Mouse (Mus musculus): ENCODE results near the gene Trio. TPM values are rescaled to one million over a fixed set of nuclear protein-coding genes. Genes with fewer than 3 reads are reported as not detected.

Trio gene
- total and polyA plus RNA-seq, 2 experiments from 2014 or later: 19.9 to 197 TPM

DNA sequence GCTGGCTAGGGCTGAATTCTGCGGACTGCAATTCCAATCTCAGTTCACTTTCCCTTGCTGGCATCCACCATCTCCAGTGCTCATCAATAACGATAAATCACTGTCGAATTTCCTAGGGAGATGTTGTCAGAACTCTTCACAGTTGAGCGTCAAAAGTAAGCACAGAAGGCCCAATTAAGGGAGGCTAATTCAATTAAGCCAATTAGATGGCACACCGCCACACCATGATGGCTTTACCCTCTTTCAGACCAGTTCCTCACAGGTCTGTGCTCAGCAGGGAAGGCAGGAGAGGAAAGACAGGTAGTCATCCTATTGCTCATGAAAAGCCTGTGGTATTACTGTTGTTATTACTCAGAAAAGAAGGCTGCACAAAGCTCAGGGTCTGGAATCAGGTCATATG is 133.6 kb downstream of the Trio start:
- WGBS: 51% methylated on average over 5 of the region's 5 CpGs
- DNase-seq (ENCODE audit: low spot score): no peak
- Histone ChIP-seq H3K36me3 (ENCODE audit: insufficient read depth, low read length) (peaks cover 23% of the 10 kb centered on the region), H3K4me1 (ENCODE audit: insufficient read depth, low read length) (0 out of 2 replicates have a peak, but pooled peaks cover 6% of the 10 kb centered on the region), H3K9ac (replicated peaks; ENCODE audit: low read length) (no peak overlapping the region), H3K9me3 (ENCODE audit: low read length) (no peaks in the 10 kb centered on the region), H3K4me3 (ENCODE audit: low read length) (no peak overlapping the region), H3K4me2 (ENCODE audit: low read depth, low read length) (no peak overlapping the region), H3K27me3 (ENCODE audit: insufficient read depth, low read length) (no peaks in the 10 kb centered on the region), H3K27ac (no peak overlapping the region)
- ATAC-seq: no peak
- no peak for TF ChIP-seq CTCF (IDR thresholded peaks at IDR 0.05; ENCODE audit: low read depth)

- no peak overlapping the region for H3K4me3 ChIP-seq (ENCODE audit: low read length)
- no peak overlapping the region for H3K27ac ChIP-seq
- ATAC-seq (no peak), DNase-seq (ENCODE audit: low spot score) (no peak)
- peaks cover 33% of the 10 kb centered on the region for H3K36me3 ChIP-seq (ENCODE audit: insufficient read depth, low read length)
- H3K4me1 ChIP-seq (ENCODE audit: insufficient read depth, low read length): 0 out of 2 replicates have a peak, but pooled peaks cover 6% of the 10 kb centered on the region
- H3K27me3 ChIP-seq (ENCODE audit: insufficient read depth, low read length): no peaks in the 10 kb centered on the region
- H3K4me2 ChIP-seq (ENCODE audit: low read depth, low read length): no peak overlapping the region
- no peak for TF ChIP-seq CTCF (IDR thresholded peaks at IDR 0.05; ENCODE audit: low read depth)
- H3K9me3 ChIP-seq (ENCODE audit: low read length): no peaks in the 10 kb centered on the region
- 80% methylated on average over 5 of the region's 5 CpGs for WGBS
- no peak overlapping the region for H3K9ac ChIP-seq (replicated peaks; ENCODE audit: low read length)
Observed at GRCm38 (mm10) chr15:27890666-27891065, 135.0 kb downstream of the Trio start.

GRCm38 (mm10) chr15:27888153-27888552 is 137.5 kb downstream of the Trio start:
- H3K27me3 ChIP-seq (ENCODE audit: insufficient read depth, low read length): no peaks in the 10 kb centered on the region
- peak; percentile 60 for TF ChIP-seq CTCF (IDR thresholded peaks at IDR 0.05; ENCODE audit: low read depth)
- H3K9ac ChIP-seq (replicated peaks; ENCODE audit: low read length): no peak overlapping the region
- peaks cover 6% of the 10 kb centered on the region; the same call in 1 of the 2 replicates for H3K4me1 ChIP-seq (ENCODE audit: insufficient read depth, low read length)
- H3K4me2 ChIP-seq (ENCODE audit: low read depth, low read length): no peak overlapping the region
- DNase-seq (ENCODE audit: low spot score) (no peak), ATAC-seq (no peak)
- no peak overlapping the region for H3K27ac ChIP-seq
- H3K4me3 ChIP-seq (ENCODE audit: low read length): no peak overlapping the region
- 60% methylated on average over 12 of the region's 13 CpGs for WGBS
- H3K36me3 ChIP-seq (ENCODE audit: insufficient read depth, low read length): peaks cover 33% of the 10 kb centered on the region
- H3K9me3 ChIP-seq (ENCODE audit: low read length): no peaks in the 10 kb centered on the region

DNA sequence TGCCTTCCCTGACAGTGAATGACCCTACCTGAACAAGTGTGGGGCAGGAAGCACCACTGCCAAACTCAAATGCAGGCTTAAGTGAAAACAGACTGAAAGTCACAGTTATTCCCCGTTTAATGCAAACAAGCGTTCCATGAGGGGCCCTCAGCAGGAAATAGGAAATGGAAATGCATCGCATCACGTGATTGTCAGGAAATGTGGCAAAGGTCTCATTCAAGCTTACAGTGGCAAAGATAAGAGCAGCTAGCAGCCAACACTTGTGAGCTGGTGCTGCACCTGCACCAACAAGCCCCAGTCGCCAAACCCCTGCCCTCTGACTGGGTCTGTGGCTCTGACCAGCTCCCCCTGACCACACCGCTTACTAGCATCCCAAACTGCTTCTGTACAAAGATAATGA is 138.7 kb downstream of the Trio start:
- Histone ChIP-seq H3K27me3 (ENCODE audit: insufficient read depth, low read length) (no peaks in the 10 kb centered on the region), H3K27ac (no peak overlapping the region), H3K4me3 (ENCODE audit: low read length) (no peak overlapping the region), H3K4me1 (ENCODE audit: insufficient read depth, low read length) (peaks cover 5% of the 10 kb centered on the region; the same call in 1 of the 2 replicates), H3K9me3 (ENCODE audit: low read length) (no peaks in the 10 kb centered on the region), H3K9ac (replicated peaks; ENCODE audit: low read length) (no peak overlapping the region), H3K4me2 (ENCODE audit: low read depth, low read length) (no peak overlapping the region), H3K36me3 (ENCODE audit: insufficient read depth, low read length) (peaks cover 33% of the 10 kb centered on the region)
- DNase-seq (ENCODE audit: low spot score) (no peak), ATAC-seq (no peak)
- 79% methylated on average over 6 of the region's 6 CpGs for WGBS
- TF ChIP-seq CTCF (IDR thresholded peaks at IDR 0.05; ENCODE audit: low read depth): no peak

- no peak overlapping the region for H3K9ac ChIP-seq (replicated peaks; ENCODE audit: low read length)
- no peaks in the 10 kb centered on the region; the same call in 1 of the 2 replicates for H3K4me1 ChIP-seq (ENCODE audit: insufficient read depth, low read length)
- 65% methylated on average over 17 of the region's 17 CpGs for WGBS
- peak; percentile 91 for DNase-seq (ENCODE audit: low spot score)
- no peaks in the 10 kb centered on the region for H3K27me3 ChIP-seq (ENCODE audit: insufficient read depth, low read length)
- H3K9me3 ChIP-seq (ENCODE audit: low read length): no peaks in the 10 kb centered on the region
- H3K36me3 ChIP-seq (ENCODE audit: insufficient read depth, low read length): peaks cover 33% of the 10 kb centered on the region
- peak; percentile 82 for ATAC-seq
- peak; percentile 93 for TF ChIP-seq CTCF (IDR thresholded peaks at IDR 0.05; ENCODE audit: low read depth)
- no peak overlapping the region for H3K4me2 ChIP-seq (ENCODE audit: low read depth, low read length)
- peak overlapping the region; percentile 60; the same call in 1 of the 2 replicates for H3K27ac ChIP-seq
- no peak overlapping the region for H3K4me3 ChIP-seq (ENCODE audit: low read length)
Observed at GRCm38 (mm10) chr15:27884347-27885250, 141.0 kb downstream of the Trio start.

GRCm38 (mm10) chr15:27883881-27884280 is 141.8 kb downstream of the Trio start:
- Histone ChIP-seq H3K4me2 (ENCODE audit: low read depth, low read length) (no peak overlapping the region), H3K27ac (0 out of 2 replicates have a peak overlapping the region, but pooled peaks have one; percentile 4), H3K4me1 (ENCODE audit: insufficient read depth, low read length) (no peaks in the 10 kb centered on the region; the same call in 1 of the 2 replicates), H3K27me3 (ENCODE audit: insufficient read depth, low read length) (no peaks in the 10 kb centered on the region), H3K9me3 (ENCODE audit: low read length) (no peaks in the 10 kb centered on the region), H3K4me3 (ENCODE audit: low read length) (no peak overlapping the region), H3K36me3 (ENCODE audit: insufficient read depth, low read length) (peaks cover 30% of the 10 kb centered on the region), H3K9ac (replicated peaks; ENCODE audit: low read length) (no peak overlapping the region)
- TF ChIP-seq CTCF (IDR thresholded peaks at IDR 0.05; ENCODE audit: low read depth): no peak
- ATAC-seq: 0 out of 2 replicates have a peak, but pooled peaks have one; percentile 1
- DNase-seq (ENCODE audit: low spot score): no peak
- WGBS: 58% methylated on average over 3 of the region's 3 CpGs

Measured in hindbrain, postnatal 0 days (tissue).